Mouse (Mus musculus): ENCODE results near the gene Nomo1.

The Nomo1 gene

DNA sequence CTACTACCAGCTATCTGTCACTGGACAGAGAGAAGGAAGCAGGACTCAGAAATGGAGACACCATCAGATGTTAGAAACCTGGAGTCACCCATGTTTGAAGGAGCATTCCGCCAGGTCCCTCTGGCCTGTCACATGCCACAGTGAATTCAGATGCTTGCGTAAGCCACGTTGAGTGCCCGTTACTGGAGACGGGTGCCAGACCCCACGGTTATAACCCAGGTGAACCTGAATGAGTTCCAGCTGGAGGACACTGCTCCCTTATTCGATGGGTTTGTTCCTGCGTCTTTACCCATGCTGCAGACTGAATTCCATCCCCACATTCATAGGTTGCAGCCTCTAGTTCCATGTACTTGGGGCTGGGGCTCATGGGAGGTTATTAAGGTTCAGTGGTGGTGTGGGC is 70.3 kb downstream of the Nomo1 start:
- no peak for DNase-seq (ENCODE audit: low spot score)

DNA sequence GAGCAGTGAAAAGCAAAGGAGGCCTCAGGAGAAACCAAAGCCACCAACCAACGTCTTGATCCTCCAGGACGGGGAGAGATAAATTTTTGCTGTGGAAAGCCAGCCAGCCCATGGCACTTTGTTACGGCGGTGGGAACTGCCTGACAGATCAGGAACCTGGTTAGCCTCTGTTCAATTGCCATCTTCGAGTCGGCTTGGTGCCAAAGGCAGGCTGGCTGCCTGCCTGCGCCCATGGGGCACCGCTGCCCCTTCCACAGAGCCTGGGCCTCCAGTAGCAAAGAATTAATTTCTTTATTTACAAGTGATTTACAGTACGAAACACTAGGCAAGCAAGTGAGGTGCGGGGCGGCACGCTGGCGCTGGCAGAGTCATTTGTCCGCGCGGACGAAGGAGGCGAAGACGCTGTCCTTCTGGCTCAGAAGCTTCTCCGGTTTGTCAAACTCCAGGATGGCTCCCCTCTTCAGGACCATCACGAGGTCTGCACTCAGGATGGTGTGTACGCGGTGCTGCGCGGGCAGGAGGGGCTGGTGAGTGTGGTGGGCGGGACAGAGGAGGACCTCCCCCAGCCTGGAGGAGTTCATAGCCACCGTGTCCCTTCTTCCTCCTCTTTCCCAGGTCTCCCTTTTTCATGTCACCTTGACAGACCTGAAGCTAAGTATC is 70.9 kb downstream of the Nomo1 start:
- DNase-seq (ENCODE audit: low spot score) = no peak

DNA sequence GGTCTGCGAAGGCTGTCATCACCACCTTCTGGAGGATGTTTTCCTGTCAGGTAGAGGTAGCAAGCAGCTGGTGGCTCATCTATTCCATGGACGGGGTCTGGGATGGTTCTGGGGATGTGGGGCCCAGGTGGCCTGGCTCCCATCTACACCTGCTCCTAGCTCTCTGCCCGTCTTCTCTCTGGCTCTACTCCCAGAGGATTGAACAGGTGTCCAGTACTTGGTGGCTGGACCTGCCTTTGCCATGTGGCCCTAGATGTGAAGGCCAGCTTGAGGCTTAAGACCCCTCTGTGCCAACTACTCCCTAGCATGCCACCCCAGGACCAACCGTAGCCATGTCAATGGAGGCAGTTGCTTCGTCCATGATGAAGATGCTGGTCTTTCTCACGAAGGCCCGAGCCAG is 72.0 kb downstream of the Nomo1 start:
- no peak for DNase-seq (ENCODE audit: low spot score)

- no peak for DNase-seq (ENCODE audit: low spot score)
Observed at GRCm38 (mm10) chr7:46110079-46110478, 76.6 kb downstream of the Nomo1 start.

GRCm38 (mm10) chr7:46111212-46111817 is 77.8 kb downstream of the Nomo1 start:
- no peak for DNase-seq (ENCODE audit: low spot score)

- DNase-seq (ENCODE audit: low spot score) = no peak
Observed at GRCm38 (mm10) chr7:46111938-46112337, 78.4 kb downstream of the Nomo1 start.

GRCm38 (mm10) chr7:46113435-46113834 is 79.9 kb downstream of the Nomo1 start:
- no peak for DNase-seq (ENCODE audit: low spot score)

GRCm38 (mm10) chr7:46116118-46116581 is 82.7 kb downstream of the Nomo1 start:
- DNase-seq (ENCODE audit: low spot score) = no peak

- DNase-seq (ENCODE audit: low spot score) = no peak
Observed at GRCm38 (mm10) chr7:46117035-46117434, 83.5 kb downstream of the Nomo1 start.

GRCm38 (mm10) chr7:46122964-46123363 is 89.5 kb downstream of the Nomo1 start:
- no peak for DNase-seq (ENCODE audit: low spot score)

GRCm38 (mm10) chr7:46124460-46124859 is 91.0 kb downstream of the Nomo1 start:
- DNase-seq (ENCODE audit: low spot score) = no peak

DNA sequence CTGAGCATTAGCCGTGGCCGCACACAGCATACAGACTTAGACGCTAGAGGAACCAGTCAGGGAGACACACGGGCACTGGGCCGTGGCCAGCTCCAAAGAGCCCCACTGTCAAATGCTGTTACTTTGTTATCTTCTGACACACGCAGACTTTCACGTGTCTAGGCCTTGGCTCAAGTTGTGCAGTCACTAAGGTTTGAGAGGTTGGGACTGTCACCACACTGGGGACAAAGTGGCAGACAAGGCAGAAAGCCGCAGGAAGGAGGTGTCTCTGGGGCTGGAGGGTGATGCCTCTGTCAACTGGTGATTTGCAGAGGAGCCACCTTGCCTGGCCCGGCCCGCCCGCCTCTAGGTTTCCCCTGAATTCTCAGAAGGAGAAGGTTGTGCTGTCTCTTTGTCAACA is 91.8 kb downstream of the Nomo1 start:
- DNase-seq (ENCODE audit: low spot score) = no peak

- DNase-seq (ENCODE audit: low spot score) = no peak
Observed at GRCm38 (mm10) chr7:46128196-46128595, 94.7 kb downstream of the Nomo1 start.

DNA sequence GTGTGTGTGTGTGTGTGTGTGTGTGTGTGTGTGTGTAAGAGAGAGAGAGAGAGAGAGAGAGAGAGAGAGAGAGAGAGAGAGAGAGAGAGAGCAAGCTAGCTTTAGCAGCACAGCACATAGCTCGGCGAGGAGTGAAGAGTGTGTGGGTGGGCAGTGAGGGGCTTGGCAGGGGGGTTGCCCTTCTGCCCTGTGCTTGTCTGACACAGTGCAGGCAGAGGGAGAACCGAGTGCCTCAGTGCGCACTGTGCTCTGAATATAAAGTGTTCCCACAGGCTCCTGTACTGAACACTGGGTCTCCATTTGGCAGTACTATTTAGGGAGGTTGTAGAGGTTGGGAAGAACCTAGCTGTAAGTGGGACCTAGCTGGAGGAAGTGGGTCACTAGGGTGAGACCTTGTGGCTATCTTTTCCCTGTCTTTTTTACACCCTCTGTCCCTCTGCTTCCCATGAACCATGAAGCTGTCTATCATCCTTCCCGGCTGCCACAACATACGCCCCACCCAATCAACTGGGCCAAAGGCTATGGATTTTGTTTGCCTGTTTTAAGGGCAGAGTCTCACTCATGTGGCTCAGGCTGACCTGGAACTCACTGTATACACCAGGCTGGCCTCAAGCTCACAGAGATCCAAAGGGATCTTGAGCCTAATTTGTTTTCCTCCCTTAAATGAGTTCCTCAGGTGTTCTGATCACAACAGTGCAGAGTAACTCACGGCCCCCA is 96.1 kb downstream of the Nomo1 start:
- DNase-seq (ENCODE audit: low spot score) = no peak

- no peak for DNase-seq (ENCODE audit: low spot score)
Observed at GRCm38 (mm10) chr7:46130723-46131122, 97.2 kb downstream of the Nomo1 start.

GRCm38 (mm10) chr7:46131266-46131665 is 97.8 kb downstream of the Nomo1 start:
- DNase-seq (ENCODE audit: low spot score) = no peak

- no peak for DNase-seq (ENCODE audit: low spot score)
Observed at GRCm38 (mm10) chr7:46131806-46132205, 98.3 kb downstream of the Nomo1 start.

GRCm38 (mm10) chr7:46132229-46132628 is 98.7 kb downstream of the Nomo1 start:
- DNase-seq (ENCODE audit: low spot score) = no peak

All from testis, postnatal 10 days (tissue).